ENCODE assay signal across 14 mouse cellular contexts in the genomic region with DNA sequence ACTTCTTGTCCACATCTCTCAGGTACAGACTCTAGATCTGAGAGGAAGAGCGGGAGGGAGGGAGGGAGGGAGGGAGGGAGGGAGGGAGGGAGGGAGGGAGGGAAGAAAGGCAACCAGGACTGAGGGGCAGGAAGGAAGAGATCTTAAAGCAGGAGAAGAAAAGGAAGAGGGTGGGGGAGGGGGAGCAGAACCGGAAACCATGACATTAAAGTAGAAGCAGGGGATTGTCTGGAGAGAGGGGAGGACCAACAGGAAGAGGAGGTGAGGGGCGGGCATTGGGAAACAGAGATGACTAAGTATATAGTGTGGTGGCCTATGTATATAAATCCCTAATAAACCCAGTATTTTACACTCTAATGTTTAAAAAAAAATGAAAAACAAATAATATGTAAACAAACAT.
"Had no signal": no experiment of that assay in that cellular context is flagged by ENCODE, and none has a peak within 500 bp of the region (broad histone marks: within the 10 kb centered on the region; RNA-seq: fewer than 3 reads in every experiment).

No protein-coding gene starts in this region.

- H3K9ac ChIP-seq: lung, embryonic 14.5 days; midbrain, embryonic 13.5 days; midbrain, embryonic 15.5 days; neural tube, embryonic 12.5 days; stomach, embryonic 15.5 days had no signal

- H3K9me3 ChIP-seq: megakaryocyte, embryonic 14.5 days; midbrain, embryonic 15.5 days; stomach, embryonic 15.5 days had no signal

- H3K27me3 ChIP-seq: megakaryocyte, embryonic 14.5 days; midbrain, embryonic 13.5 days; midbrain, embryonic 15.5 days; neural tube, embryonic 12.5 days; stomach, embryonic 15.5 days had no signal

- ATAC-seq: midbrain, embryonic 13.5 days; midbrain, embryonic 15.5 days had no signal

- H3K4me2 ChIP-seq: lung, embryonic 14.5 days; midbrain, embryonic 11.5 days; midbrain, embryonic 13.5 days; midbrain, embryonic 15.5 days; neural tube, embryonic 12.5 days; stomach, embryonic 15.5 days had no signal

- H3K4me3 ChIP-seq: megakaryocyte, embryonic 14.5 days; midbrain, embryonic 13.5 days; midbrain, embryonic 15.5 days; neural tube, embryonic 12.5 days; stomach, embryonic 15.5 days had no signal

- DNase-seq: lung, adult 18-20 months; lung, embryonic 14.5 days; lung, postnatal 10 days; lung, postnatal 4 days; right cerebral cortex, postnatal 14 days; thymus, postnatal 25 days; thymus, postnatal 4 days had no signal

- H3K27ac ChIP-seq: midbrain, embryonic 13.5 days; midbrain, embryonic 15.5 days; neural tube, embryonic 12.5 days; stomach, embryonic 15.5 days; stomach, postnatal 0 days had no signal

- H3K36me3 ChIP-seq: midbrain, embryonic 13.5 days; midbrain, embryonic 15.5 days; neural tube, embryonic 12.5 days; stomach, embryonic 15.5 days had no signal

- H3K4me1 ChIP-seq: midbrain, embryonic 13.5 days; midbrain, embryonic 15.5 days; stomach, embryonic 15.5 days had no signal
